Mouse (Mus musculus) cerebellum, adult 2 months (tissue): ENCODE results near the gene Ltbp2. TPM values are rescaled to one million over a fixed set of nuclear protein-coding genes. Genes with fewer than 3 reads are reported as not detected.

Experiments used
- DNase-seq, 2 experiments: peaks; one replicate each; pipeline ENCODE4 v3.0.0; 2021
- H3K27ac ChIP-seq: fragments of 200-500 bp; 2 replicates; pipeline ENCODE4 v1.5.1; 2012; ENCODE audit warnings: low read length, control low read depth, inconsistent platforms; ENCODE audit not compliant: insufficient read depth
- H3K27me3 ChIP-seq: fragments of 200-500 bp; 2 replicates; pipeline ENCODE4 v1.6.1; 2012; ENCODE audit warnings: inconsistent platforms, mild to moderate bottlenecking, low read length, moderate library complexity; ENCODE audit not compliant: control insufficient read depth, insufficient read depth
- H3K4me1 ChIP-seq: fragments of 200-500 bp; 2 replicates; pipeline ENCODE4 v1.6.1; 2011; ENCODE audit warnings: low read length; ENCODE audit not compliant: control insufficient read depth, insufficient read depth
- H3K4me3 ChIP-seq: fragments of 200-500 bp; replicated peaks from 2 replicates; pipeline ENCODE3; 2011; ENCODE audit warnings: mild to moderate bottlenecking, low read depth, low read length, control low read depth; ENCODE audit not compliant: insufficient read depth
- CTCF ChIP-seq: fragments of 200-500 bp; IDR thresholded peaks from 2 replicates; pipeline ENCODE4 v1.5.1; 2011; ENCODE audit warnings: low read depth, mild to moderate bottlenecking, control low read depth, low read length, moderate library complexity, borderline replicate concordance; ENCODE audit not compliant: insufficient read depth
- POLR2A ChIP-seq: fragments of 200-500 bp; IDR thresholded peaks from 2 replicates; pipeline ENCODE4 v1.6.1; 2011; ENCODE audit warnings: low read length, control low read depth, borderline replicate concordance; ENCODE audit not compliant: insufficient read depth
- WGBS: fragments of 180-500 bp; shearing (Covaris S2); methylation state at CpG from one replicate; pipeline ENCODE4 v1.1.7; 2018; 5-methylcytosine and 5-hydroxymethylcytosine counted together
- polyA plus RNA-seq: library from polyadenylated mRNA; depleted of rRNA; stranded (reverse); fragments of >200 nt; gene quantifications from 2 replicates; pipeline ENCODE4 v1.2.3, GENCODE M21; 2012

Ltbp2 gene
- polyA plus RNA-seq, 1 experiment: 18.2 TPM

GRCm38 (mm10) chr12:84786091-84786490 is 90.2 kb downstream of the Ltbp2 start:
- WGBS: 34% methylated on average over 5 of the region's 5 CpGs
- no peaks in the 10 kb centered on the region for H3K27me3 ChIP-seq
- peaks cover 14% of the 10 kb centered on the region for H3K4me1 ChIP-seq
- H3K4me3 ChIP-seq: no peak overlapping the region
- H3K27ac ChIP-seq: no peak overlapping the region
- TF ChIP-seq CTCF (no peak), POLR2A (no peak)
- DNase-seq: no peak

DNA sequence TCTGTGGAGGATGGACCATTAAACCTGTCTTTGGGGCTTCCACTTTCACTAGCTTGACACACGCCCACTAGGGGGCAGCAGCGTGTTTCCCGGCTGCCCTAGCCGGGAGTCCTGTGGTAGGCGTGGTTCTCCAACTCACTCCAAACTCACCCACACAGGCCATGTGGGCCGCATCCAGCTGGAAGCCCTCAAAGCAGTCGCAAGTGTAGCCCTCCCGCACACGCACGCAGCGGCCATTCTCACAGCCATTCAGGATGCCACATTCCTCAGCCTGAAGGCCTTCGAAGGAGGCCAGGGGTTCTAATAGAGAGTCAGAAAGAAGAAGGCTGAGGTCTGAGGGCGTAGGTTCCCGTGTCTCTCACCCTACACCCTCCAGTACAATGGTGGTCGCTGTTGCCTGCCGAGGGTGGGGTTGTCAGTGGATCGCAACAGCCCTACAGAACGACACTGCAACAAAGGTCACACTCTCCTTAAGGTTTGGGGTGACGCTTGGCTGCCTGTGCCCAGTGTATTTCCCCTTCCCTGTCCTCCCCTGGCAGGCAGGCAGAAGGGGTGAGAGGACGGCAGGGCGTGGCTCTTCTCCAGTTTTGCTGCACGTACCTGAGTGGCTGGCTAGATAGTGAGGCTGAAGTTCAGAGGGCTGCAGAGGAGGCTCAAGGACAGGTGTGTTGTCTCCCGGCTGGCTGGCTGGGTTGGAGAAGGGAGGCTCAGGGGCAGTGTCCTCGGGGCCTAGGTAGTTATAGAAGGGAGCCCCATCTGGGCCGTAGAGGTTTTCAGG is 91.5 kb downstream of the Ltbp2 start:
- TF ChIP-seq POLR2A (no peak), CTCF (peak; percentile 93)
- no peak overlapping the region for H3K4me3 ChIP-seq
- H3K27me3 ChIP-seq: no peaks in the 10 kb centered on the region
- WGBS: 27% methylated on average over 25 of the region's 25 CpGs
- DNase-seq: peak; percentile 88 to 89
- H3K4me1 ChIP-seq: peaks cover 14% of the 10 kb centered on the region
- no peak overlapping the region for H3K27ac ChIP-seq

- DNase-seq: no peak
- Histone ChIP-seq H3K4me1 (no peaks in the 10 kb centered on the region), H3K27ac (no peak overlapping the region), H3K27me3 (no peaks in the 10 kb centered on the region), H3K4me3 (no peak overlapping the region)
- TF ChIP-seq POLR2A: no peak
- no peak for TF ChIP-seq CTCF
Observed at GRCm38 (mm10) chr12:84776229-84776628, 100.1 kb downstream of the Ltbp2 start.

- DNase-seq: peak in 1 of 2 experiments; percentile 23
- no peak overlapping the region for H3K4me3 ChIP-seq
- no peaks in the 10 kb centered on the region for H3K4me1 ChIP-seq
- no peak overlapping the region for H3K27ac ChIP-seq
- no peak for TF ChIP-seq CTCF
- no peak for TF ChIP-seq POLR2A
- 64% methylated on average over 6 of the region's 6 CpGs for WGBS
- no peaks in the 10 kb centered on the region for H3K27me3 ChIP-seq
Observed at GRCm38 (mm10) chr12:84774376-84774775, 102.0 kb downstream of the Ltbp2 start.

DNA sequence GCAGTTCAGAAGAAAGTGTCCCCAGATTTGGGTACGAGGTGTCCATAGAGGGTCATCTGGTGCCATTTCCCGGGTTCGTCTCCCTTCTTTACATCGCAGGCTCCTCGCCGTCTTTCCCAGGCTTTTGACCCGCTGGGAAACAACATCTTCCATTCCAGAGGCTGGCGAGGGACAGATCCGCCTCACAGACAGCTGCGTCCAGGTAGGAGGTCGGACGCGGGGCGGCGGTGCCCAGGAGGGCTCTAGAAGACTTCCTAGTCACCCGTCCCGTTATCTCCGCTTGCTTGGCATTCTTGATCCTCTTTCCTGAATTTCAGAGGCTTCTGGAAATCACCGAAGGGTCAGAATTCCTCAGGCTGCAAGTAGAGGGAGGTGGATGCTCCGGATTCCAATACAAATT is 102.9 kb downstream of the Ltbp2 start:
- H3K4me3 ChIP-seq: peak overlapping the region; percentile 94
- H3K27me3 ChIP-seq: no peaks in the 10 kb centered on the region
- no peak for TF ChIP-seq CTCF
- H3K4me1 ChIP-seq: no peaks in the 10 kb centered on the region
- no peak for DNase-seq
- WGBS: 1% methylated on average over 20 of the region's 20 CpGs
- peak overlapping the region; percentile 54 for H3K27ac ChIP-seq

DNA sequence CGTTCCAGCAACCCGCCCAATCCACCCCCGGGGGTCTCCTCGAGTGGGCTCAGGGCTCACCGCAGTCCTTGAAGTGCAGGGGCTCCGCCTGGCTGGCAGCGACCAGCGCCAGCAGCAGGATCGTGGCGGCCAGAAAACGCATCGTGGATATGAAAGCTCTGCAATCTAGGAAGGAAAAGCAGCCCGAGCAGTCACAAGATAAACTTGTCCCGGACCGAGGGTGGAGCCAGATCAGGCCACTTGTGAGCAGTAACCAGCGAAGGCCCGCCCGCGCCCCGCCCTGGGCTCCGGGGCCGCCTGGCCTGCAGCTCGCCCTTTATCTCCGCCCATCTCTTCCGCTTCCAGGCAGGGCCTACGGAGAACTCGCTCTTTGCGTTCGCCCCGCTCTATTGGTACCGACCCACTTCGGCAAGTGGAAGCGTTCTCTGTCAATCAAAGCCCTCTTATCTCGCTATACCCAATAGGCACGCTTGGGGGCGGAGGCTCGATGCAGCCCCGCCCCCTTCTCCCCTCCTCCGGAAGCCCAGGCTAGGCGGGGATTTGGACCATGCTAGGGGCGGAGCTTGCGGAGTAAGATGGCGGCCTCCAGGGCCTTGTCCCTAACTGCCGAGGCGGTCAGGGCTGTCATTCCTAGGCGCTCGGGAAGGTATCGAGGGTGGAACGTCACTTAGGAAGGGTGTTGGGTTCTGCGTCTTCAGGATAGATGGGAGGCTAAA is 103.4 kb downstream of the Ltbp2 start, which contains the start of the genes Npc2 and Isca2:
Gene Npc2, minus strand, starts transcription at position 427 of the 716 bp plus-strand sequence.
Gene Isca2, plus strand, starts transcription at position 526 of the 716 bp plus-strand sequence.
- Histone ChIP-seq H3K4me1 (no peaks in the 10 kb centered on the region), H3K27me3 (no peaks in the 10 kb centered on the region), H3K4me3 (peak within 1 kb of the TSS; percentile 94), H3K27ac (peak within 1 kb of the TSS; percentile 54)
- TF ChIP-seq POLR2A (peak; percentile 84; the same call in 1 of the 2 replicates), CTCF (no peak)
- DNase-seq: peak; percentile 95 to 99
- WGBS: under 1% methylated on average over 50 of the region's 50 CpGs

DNA sequence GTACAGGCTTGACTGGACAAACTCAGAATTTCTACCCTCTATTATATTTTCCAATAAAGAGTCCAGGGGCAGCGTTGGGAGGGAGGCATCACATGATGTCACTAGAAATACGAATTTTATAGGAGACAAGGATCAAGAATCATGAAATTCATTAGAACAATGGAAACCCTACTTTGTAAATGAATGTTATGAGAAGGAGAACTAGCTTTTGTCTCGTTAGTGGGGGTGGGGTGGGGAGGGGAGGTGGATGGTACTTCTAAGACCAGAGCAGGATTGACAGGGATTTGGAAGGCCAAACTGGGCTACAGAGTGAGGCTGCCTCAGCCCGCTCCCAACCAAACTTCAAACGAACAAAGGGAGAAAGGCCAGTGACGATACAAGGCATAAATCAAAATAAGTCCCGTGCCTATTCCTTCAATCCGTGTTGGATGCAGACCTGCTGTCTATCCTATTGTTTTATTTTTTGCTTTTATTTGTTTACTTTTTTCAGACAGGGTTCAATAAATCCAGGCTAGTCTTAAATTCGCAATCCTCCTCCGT is 104.3 kb downstream of the Ltbp2 start:
- Histone ChIP-seq H3K27ac (no peak overlapping the region), H3K27me3 (no peaks in the 10 kb centered on the region), H3K4me3 (peak overlapping the region; percentile 94), H3K4me1 (no peaks in the 10 kb centered on the region)
- DNase-seq: no peak
- WGBS: under 1% methylated on average over 10 of the region's 10 CpGs
- TF ChIP-seq POLR2A (no peak), CTCF (no peak)

GRCm38 (mm10) chr12:84769624-84770023 is 106.7 kb downstream of the Ltbp2 start:
- H3K27me3 ChIP-seq: no peaks in the 10 kb centered on the region
- no peak overlapping the region for H3K4me3 ChIP-seq
- 89% methylated on average over 7 of the region's 7 CpGs for WGBS
- TF ChIP-seq CTCF (no peak), POLR2A (no peak)
- no peaks in the 10 kb centered on the region for H3K4me1 ChIP-seq
- no peak overlapping the region for H3K27ac ChIP-seq
- DNase-seq: no peak
